In genomic region chr9:118476766-118477271, GRCm38 (mm10) we compare ENCODE assay signal across 7 mouse cellular contexts. TPM values are rescaled to one million over a fixed set of nuclear protein-coding genes. Genes with fewer than 3 reads are reported as not detected.
DNase-seq lines count a peak whose midpoint lies in the region; ATAC-seq and TF ChIP-seq lines count a peak whose summit lies in the region.

No protein-coding gene starts in this region.

- 1% methylated on average over 33 of the region's 33 CpGs for WGBS in lung, postnatal 0 days
- under 1% methylated on average over 33 of the region's 33 CpGs for WGBS in forebrain, embryonic 12.5 days
- under 1% methylated on average over 33 of the region's 33 CpGs for WGBS in limb, embryonic 10.5 days
- 1% methylated on average over 33 of the region's 33 CpGs for WGBS in stomach, embryonic 16.5 days

- H3K4me2 ChIP-seq in lung, postnatal 0 days (replicated peaks; ENCODE audit: low read depth, low read length): peak overlapping the region; percentile 70
- H3K4me2 ChIP-seq in forebrain, embryonic 12.5 days: peak overlapping the region; percentile 56
- H3K4me2 ChIP-seq in stomach, embryonic 16.5 days (ENCODE audit: low read depth, low read length): peak overlapping the region; percentile 20; the same call in 1 of the 2 replicates

- TF ChIP-seq CTCF in lung, postnatal 0 days (IDR thresholded peaks at IDR 0.05): no peak

- no peak overlapping the region for H3K27ac ChIP-seq in lung, postnatal 0 days (ENCODE audit: low read length)
- peak overlapping the region; percentile 77 for H3K27ac ChIP-seq in forebrain, embryonic 12.5 days
- H3K27ac ChIP-seq in limb, embryonic 10.5 days: no peak overlapping the region
- no peak overlapping the region for H3K27ac ChIP-seq in stomach, embryonic 16.5 days (ENCODE audit: low read length)

- H3K9ac ChIP-seq in lung, postnatal 0 days (replicated peaks; ENCODE audit: low read depth): no peak overlapping the region
- H3K9ac ChIP-seq in forebrain, embryonic 12.5 days: peak overlapping the region; percentile 36; the same call in 1 of the 2 replicates
- H3K9ac ChIP-seq in stomach, embryonic 16.5 days (ENCODE audit: low read length): no peak overlapping the region

- TF ChIP-seq EP300 in lung, postnatal 0 days (IDR thresholded peaks at IDR 0.05): no peak

- no peak for DNase-seq in lung, postnatal 0 days (ENCODE audit: low spot score)
- DNase-seq in lung, postnatal 25 days (ENCODE audit: low spot score): no peak
- DNase-seq in limb, embryonic 10.5 days (ENCODE audit: low spot score): peak; percentile 68
- DNase-seq in urinary bladder, postnatal 14 days (ENCODE audit: low spot score): no peak
- no peak for DNase-seq in right cerebral cortex, adult 2 months (ENCODE audit: low spot score in 2 of 2)

- H3K36me3 ChIP-seq in lung, postnatal 0 days (ENCODE audit: insufficient read depth, low read length): no peaks in the 10 kb centered on the region
- H3K36me3 ChIP-seq in forebrain, embryonic 12.5 days (replicated peaks): no peaks in the 10 kb centered on the region
- H3K36me3 ChIP-seq in limb, embryonic 10.5 days: no peaks in the 10 kb centered on the region
- no peaks in the 10 kb centered on the region for H3K36me3 ChIP-seq in stomach, embryonic 16.5 days (ENCODE audit: control insufficient read depth, insufficient read depth, low read length)

- H3K4me1 ChIP-seq in lung, postnatal 0 days (ENCODE audit: insufficient read depth, low read depth, low read length): 0 out of 2 replicates have a peak, but pooled peaks cover 2% of the 10 kb centered on the region
- H3K4me1 ChIP-seq in forebrain, embryonic 12.5 days: peaks cover 36% of the 10 kb centered on the region
- H3K4me1 ChIP-seq in limb, embryonic 10.5 days: peaks cover 34% of the 10 kb centered on the region
- H3K4me1 ChIP-seq in stomach, embryonic 16.5 days (ENCODE audit: control insufficient read depth, insufficient read depth, low read length): peaks cover 18% of the 10 kb centered on the region; the same call in 1 of the 2 replicates

- H3K27me3 ChIP-seq in lung, postnatal 0 days (replicated peaks; ENCODE audit: insufficient read depth, low read length): peaks cover 74% of the 10 kb centered on the region
- H3K27me3 ChIP-seq in forebrain, embryonic 12.5 days: peaks cover 84% of the 10 kb centered on the region
- peaks cover 97% of the 10 kb centered on the region for H3K27me3 ChIP-seq in limb, embryonic 10.5 days (ENCODE audit: low read depth, poor library complexity, severe bottlenecking)
- H3K27me3 ChIP-seq in stomach, embryonic 16.5 days (ENCODE audit: control insufficient read depth, insufficient read depth, low read length): peaks cover 69% of the 10 kb centered on the region

- H3K4me3 ChIP-seq in lung, postnatal 0 days (ENCODE audit: low read depth, low read length): peak overlapping the region; percentile 42
- peak overlapping the region; percentile 49 for H3K4me3 ChIP-seq in forebrain, embryonic 12.5 days (replicated peaks)
- H3K4me3 ChIP-seq in limb, embryonic 10.5 days: peak overlapping the region; percentile 18
- peak overlapping the region; percentile 22 for H3K4me3 ChIP-seq in stomach, embryonic 16.5 days (replicated peaks; ENCODE audit: low read length)

- no peaks in the 10 kb centered on the region for H3K9me3 ChIP-seq in lung, postnatal 0 days (ENCODE audit: low read length)
- H3K9me3 ChIP-seq in forebrain, embryonic 12.5 days: no peaks in the 10 kb centered on the region
- no peaks in the 10 kb centered on the region for H3K9me3 ChIP-seq in limb, embryonic 10.5 days (replicated peaks)
- no peaks in the 10 kb centered on the region for H3K9me3 ChIP-seq in stomach, embryonic 16.5 days (replicated peaks; ENCODE audit: control insufficient read depth, low read length)

- ATAC-seq in lung, postnatal 0 days: no peak
- ATAC-seq in forebrain, embryonic 12.5 days (ENCODE audit: low FRiP score): peak; percentile 36; the same call in 1 of the 2 replicates
- ATAC-seq in stomach, embryonic 16.5 days (ENCODE audit: insufficient read depth, low FRiP score): no peak

RNA-seq across cellular contexts. Expression of gene Eomes, which starts 1.2 kb away (rescaled TPM):
- polyA plus RNA-seq in lung, postnatal 0 days (2015; fragmentation: Nextera tagmentation; extraction: Ambion mirVana): 0.05 and 0.06 TPM in 2 replicates
- 20.5 and 24.9 TPM in 2 replicates for polyA plus RNA-seq in forebrain, embryonic 12.5 days (2016; fragmentation: Nextera tagmentation; extraction: Ambion mirVana)
- polyA plus RNA-seq in limb, embryonic 10.5 days (2016; fragmentation: Nextera tagmentation; extraction: Ambion mirVana): 0.05 TPM in 1 of 2 replicates, not detected in the other
- 0.06 and 0.09 TPM in 2 replicates for polyA plus RNA-seq in stomach, embryonic 16.5 days (2015; fragmentation: Nextera tagmentation; extraction: Ambion mirVana)

RNA-seq across cellular contexts. Expression of gene Golga4, which starts 29.2 kb away (rescaled TPM):
- 30.6 and 35.6 TPM in 2 replicates for polyA plus RNA-seq in lung, postnatal 0 days (2015; fragmentation: Nextera tagmentation; extraction: Ambion mirVana)
- polyA plus RNA-seq in forebrain, embryonic 12.5 days (2016; fragmentation: Nextera tagmentation; extraction: Ambion mirVana): 68.4 and 69.0 TPM in 2 replicates
- polyA plus RNA-seq in limb, embryonic 10.5 days (2016; fragmentation: Nextera tagmentation; extraction: Ambion mirVana): 36.8 and 49.6 TPM in 2 replicates
- 48.8 and 50.6 TPM in 2 replicates for polyA plus RNA-seq in stomach, embryonic 16.5 days (2015; fragmentation: Nextera tagmentation; extraction: Ambion mirVana)

Comparison
In these comparisons a context has a peak if more than half of its experiments do, and no peak if none do; other contexts are left out.
1. H3K4me2 ChIP-seq: peak in every context shown above with its lines; median percentile 70 in lung, postnatal 0 days; 56 in forebrain, embryonic 12.5 days; 20 in stomach, embryonic 16.5 days.
2. RNA of gene Eomes, which starts 1.2 kb away (polyA plus RNA-seq): 20.5 to 24.9 TPM in forebrain, embryonic 12.5 days; 0.06 to 0.09 TPM in stomach, embryonic 16.5 days, 0.05 to 0.06 TPM in lung, postnatal 0 days and 0.05 TPM in limb, embryonic 10.5 days; every median in the first group is over 10 times any median in the second.
3. Peak in every context shown above with its lines, with median percentiles within 50 percentile points of each other: H3K4me3 ChIP-seq.